Mouse (Mus musculus): ENCODE measurements around the gene Spn.
A peak's percentile ranks its signal among the peaks of the same experiment; 100 is the strongest.

Spn gene

DNA sequence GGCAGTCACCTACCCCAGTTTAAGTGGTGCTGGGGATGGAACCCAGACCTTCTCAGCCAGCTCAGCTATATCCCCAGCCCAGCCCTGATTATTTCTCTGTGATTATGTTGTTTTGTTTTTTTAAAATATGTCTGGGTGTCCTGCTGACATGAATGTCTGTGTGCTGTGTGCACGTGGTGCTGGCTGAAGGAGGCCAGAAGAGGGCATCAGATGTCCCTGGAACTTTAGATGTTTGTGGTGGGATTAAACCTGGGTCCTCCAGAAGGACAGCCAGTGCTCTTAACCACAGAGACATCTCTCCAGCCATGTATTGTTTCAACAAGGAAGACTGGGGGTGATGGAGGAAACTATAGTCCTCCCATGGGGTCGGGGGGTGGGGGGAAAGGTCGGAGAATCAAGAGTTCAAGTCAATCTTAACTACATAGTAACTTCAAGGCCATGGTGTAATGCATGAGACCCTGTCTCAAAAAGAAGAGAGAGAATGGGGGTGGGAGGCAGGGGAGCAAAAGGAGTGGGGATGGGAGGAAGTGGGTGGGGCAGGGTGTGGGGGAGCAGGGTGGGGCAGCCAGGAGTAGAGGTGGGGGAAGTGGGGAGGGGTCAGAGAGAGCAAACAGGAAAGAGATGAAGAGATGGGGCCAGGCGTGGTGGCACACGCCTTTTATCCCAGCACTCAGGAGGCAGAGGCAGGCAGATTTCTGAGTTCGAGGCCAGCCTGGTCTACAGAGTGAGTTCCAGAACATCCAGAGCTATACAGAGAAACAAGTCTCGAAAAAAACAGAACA lies 3.2 kb upstream of the Spn start:
- DNase-seq (ENCODE audit: low spot score in 2 of 2), result no peak

DNA sequence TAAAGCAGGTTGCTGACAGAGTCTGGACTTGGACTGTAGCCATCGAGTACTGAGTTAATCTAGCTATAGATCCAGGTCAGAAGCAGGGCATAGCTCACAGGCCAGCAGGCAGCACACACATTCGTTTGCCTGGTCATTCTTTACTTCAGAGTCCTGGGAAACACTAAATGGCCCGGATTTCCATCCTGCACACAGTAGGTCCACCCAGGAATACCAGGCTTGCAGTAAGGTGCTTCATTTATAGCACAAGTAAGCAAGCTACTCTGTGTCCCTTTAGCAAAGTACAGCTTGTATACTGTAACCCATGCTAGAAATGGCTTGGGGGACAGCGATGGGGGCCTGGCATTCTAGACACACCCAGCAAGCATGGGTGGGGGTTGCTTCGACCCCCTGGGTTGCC lies 1.9 kb upstream of the Spn start:
- DNase-seq (ENCODE audit: low spot score in 2 of 2), result no peak

- DNase-seq (ENCODE audit: low spot score in 2 of 2), result no peak
Observed at GRCm38 (mm10) chr7:127139100-127139499, 1.5 kb upstream of the Spn start.

DNA sequence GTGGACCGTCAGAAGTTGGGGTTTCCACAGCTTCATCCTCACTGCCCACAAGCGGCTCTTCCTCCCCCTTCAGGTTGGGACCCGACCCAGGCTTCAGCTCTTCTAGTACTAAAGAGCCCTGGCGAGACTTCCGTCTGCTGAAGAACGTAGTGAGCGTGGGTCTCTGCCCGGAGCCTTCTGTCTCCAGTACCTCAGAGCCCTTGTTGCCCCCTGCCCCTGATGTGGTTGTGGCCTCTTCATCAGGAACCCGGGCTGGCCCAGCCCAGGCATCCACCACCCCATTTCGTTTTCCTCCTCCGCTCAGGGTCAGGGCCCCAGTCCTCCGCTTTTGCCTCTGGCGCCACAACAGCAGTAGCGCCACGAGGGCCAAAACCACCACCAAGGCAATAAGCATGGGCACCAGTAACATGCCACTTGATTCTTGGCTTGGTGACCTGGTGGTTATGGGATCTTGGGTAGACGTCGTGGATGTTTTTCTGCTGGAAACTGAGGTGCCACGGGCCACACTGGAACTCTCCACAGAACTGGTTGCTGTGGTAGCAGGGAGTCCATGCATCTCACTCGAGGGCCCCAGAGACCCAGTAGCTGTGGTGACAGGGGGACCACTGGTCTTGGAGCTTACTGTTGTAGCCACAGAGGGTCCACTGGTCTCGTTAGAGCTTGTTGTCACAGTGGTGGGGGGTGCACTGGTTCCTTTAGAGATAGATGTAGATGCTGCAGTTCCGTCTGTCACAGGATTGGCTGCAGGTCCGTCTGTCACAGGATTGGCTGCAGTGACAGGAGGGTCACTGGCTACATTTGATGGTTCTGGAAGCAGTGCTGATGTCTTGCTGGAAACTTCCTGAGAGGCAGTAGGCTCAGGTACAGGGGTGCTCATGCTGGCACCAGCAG lies 1.2 kb downstream of the Spn start:
- no peak for DNase-seq (ENCODE audit: low spot score in 2 of 2)

DNA sequence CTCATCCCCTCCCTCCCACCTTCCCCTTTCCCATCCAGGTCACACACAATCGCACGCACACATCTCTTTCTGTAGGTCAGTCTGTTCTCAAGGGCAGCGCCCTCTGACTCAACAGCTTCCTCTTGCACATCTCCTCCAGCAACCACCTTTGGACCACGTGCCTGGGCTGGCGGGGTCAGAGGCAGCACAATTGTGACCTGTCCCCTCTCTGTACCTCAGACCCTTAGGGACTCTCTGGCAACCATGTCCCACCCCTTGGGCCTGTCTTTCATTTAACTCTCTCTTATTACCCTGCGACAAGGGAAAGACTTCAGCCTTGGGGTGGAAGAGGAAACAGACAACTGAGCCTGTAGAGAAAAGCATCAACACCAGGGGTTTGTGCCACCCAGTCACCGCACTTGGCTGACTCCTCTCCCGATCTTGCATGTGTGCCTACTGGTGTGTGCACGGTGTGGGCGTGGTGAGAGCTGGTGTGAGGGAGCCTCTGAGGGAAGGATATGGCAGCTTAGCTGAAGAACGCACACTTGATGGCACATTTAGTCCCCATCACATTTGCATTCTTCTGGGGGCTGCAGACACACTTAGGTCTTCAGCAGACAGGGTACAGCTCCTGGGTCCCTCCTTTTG lies 2.7 kb downstream of the Spn start:
- DNase-seq (ENCODE audit: low spot score in 2 of 2), result no peak

DNA sequence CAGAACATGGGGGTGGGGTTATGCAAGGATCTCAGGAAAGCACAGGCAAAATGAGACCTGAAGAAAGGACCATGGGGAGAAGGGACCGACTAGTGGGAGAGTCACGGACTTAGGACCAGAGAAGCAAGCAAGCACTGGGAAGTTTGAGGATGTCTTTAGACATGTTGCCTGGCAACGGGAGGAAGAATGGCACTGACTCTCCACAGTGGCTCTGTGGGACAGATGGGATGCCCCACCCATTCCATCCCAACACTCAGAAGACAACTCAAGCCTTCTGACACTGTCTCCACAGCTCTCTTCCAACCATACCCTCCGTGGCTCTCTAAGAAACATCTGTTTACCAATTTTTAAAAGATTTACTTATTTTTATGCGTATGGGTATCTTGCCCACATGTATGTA lies 4.5 kb downstream of the Spn start:
- peak in 1 of 2 experiments; percentile 7 for DNase-seq (ENCODE audit: low spot score in 2 of 2)

DNA sequence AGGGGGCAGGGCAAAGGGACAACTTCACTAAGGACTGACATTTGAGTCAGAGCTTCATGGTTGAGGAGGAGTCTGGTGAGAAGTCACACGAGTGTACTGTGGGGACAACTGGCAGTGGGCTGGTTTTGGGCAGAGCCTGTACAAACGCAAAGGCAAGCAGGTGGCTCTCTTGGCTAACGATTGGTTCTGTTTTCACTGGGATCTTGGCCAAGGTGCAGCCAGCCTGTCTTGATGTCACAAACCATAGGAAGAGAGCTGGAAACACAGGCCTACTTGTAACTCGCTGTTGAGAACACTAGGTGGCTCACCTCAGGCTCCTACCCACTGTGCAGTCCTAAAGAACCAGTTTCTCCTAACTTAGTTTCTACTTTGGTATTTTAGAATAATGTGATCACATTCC lies 8.0 kb downstream of the Spn start:
- peak in 1 of 2 experiments; percentile 68 for DNase-seq (ENCODE audit: low spot score in 2 of 2)

DNA sequence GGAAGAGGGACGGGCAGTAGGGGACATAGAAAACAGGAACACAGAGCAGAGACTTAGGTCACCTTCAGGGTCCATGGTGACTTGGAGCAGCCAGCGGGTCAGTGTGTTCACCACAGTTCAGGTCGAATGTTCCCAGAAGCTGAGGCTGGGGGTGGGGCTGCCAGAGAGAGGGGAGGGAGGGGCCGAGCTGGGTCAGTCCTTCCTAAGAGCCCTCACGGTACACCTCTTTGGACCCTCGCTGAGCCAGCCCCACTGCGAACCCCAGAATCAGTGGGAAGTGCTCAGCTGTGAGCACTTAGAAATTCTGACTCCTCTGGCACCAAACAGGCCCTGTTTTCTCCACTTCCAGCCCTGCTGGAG lies 15.7 kb downstream of the Spn start, which contains the start of gene Qprt:
Gene Qprt, minus strand, starts transcription at position 316 of the 360 bp plus-strand sequence.
- no peak for DNase-seq (ENCODE audit: low spot score in 2 of 2)

DNA sequence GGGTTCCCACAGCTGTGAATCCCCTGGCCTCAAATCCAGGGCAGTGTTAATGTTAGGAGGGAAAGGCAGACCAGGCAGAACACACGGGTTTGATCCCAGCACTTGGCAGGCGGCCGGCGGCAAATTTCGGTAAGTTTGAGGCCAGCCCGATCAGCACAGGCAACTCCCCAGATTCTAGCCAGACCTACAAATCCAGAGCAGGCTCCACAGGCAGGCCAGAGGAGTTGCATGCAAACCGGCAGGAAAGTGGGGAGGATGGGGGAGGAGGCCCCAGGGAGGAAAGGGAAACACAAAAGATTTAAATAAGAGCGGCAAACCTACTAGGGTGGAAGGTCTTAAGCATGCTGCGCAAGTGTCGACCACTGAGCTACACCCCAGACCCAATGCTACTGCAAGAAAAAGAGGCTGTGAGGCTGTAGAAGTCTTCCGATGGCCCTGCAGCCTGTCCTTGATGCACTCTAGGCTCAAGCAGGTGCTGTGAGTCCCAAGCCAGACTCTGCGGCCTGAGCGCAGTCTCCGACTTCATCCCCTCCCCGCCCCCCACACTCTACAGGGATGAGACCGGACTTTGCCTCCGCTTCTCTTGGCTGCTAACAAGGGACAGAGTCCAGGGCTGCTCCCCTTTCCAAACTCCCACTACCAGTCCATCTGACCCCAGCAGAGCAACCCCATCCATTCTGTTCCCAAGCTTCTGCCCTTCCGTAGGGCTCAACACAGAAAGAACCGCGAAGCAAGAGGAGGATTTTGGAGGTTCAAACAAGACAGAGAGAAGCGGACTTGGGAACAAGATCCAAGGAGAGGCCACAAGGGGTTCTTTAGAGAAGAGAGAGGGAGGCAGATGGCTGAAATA lies 16.3 kb downstream of the Spn start:
- DNase-seq (ENCODE audit: low spot score in 2 of 2), result no peak

DNA sequence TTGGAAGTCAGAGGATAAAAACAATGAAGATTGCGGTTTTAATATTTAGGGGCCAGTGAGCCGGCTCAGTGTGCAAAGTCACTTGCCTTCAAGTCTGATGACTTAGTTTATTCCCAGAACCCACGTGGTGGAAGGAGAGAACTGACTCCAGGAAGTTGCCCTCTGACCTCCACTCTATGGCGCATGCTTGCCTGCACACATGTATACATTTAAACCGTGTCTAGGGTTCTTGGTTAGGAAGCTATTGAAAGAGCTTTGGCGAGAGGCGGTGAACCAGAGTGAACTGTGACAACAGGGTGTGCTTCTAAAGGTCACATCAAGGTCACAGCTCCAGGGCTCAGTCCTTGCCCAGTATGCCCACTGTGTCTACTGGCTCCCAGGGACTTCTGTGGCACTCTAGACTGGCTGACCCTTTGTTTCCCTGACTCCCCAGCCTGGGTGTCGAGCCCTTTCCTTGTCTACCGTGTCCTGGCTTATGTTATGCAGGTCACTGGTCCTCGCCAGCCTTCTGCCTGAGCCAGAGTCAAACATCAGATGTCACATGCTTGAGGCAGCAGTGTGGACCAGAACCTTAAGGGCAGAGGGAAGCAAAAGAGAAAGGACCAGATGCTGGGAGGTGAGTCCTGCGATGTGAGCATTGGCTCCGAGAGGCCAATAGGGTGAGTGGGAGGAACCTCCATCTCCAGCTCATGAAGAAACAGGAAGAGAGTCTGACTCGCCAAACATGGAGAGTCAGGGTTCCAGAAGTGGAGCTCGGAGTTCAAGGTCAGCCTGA lies 18.8 kb downstream of the Spn start:
- no peak for DNase-seq (ENCODE audit: low spot score in 2 of 2)

GRCm38 (mm10) chr7:127117948-127118347 lies 19.7 kb downstream of the Spn start:
- DNase-seq (ENCODE audit: low spot score in 2 of 2), result no peak

- peak in 1 of 2 experiments; percentile 33 for DNase-seq (ENCODE audit: low spot score in 2 of 2)
Observed at GRCm38 (mm10) chr7:127116331-127116935, 21.2 kb downstream of the Spn start.

DNA sequence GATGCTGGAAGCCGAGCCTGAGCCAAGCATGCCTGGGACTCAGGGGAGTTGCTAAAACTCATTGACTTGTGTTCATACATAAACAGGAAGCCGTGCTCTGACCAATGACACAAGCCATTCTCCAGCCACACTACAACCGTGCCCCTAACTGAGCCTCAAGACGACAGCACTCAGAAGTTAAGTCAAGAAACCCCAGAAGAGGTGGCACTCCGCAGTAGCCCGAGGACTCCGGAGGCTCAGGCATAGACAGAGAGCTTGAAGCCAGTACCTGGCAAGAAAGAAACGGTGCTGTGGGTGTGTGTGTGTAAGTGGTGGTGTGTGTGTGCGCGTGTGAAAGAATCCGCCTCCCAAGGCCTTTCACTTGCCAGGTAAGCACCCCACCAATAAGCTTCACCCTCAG lies 22.7 kb downstream of the Spn start:
- DNase-seq (ENCODE audit: low spot score in 2 of 2), result no peak

- no peak for DNase-seq (ENCODE audit: low spot score in 2 of 2)
Observed at GRCm38 (mm10) chr7:127113614-127114259, 23.9 kb downstream of the Spn start.

DNA sequence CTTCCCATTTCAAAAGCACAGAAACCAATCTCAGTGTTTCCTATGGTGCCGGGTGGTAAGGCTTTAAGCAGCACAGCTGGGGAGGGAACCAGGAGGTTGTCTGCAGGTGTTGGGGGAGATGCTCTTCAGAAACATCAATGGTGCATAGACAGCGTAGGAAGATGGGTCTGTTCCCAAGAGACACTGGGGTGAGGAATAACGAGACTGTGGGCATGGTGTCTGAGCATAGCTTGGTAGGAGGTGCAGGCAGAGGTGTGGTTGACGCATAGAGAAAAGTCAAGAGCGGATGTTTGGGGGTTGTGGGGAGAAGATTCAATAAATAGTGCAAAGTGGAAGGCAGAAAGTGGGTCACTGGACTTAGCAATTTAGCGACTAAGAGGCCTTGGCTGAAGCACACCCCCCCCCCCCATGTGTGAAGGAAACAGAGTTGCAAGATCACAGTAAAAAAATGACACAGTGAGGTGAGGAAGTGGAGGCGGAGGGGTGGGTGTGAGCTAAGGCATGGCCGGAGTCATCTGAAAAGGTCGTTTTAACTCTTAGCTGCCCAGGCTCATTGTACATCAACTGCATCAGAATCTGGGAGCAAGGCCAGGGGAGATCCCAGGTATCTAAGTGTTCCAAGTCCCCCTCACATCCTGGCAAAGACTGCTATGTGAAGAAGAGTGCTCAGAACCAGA lies 24.6 kb downstream of the Spn start:
- no peak for DNase-seq (ENCODE audit: low spot score in 2 of 2)

DNA sequence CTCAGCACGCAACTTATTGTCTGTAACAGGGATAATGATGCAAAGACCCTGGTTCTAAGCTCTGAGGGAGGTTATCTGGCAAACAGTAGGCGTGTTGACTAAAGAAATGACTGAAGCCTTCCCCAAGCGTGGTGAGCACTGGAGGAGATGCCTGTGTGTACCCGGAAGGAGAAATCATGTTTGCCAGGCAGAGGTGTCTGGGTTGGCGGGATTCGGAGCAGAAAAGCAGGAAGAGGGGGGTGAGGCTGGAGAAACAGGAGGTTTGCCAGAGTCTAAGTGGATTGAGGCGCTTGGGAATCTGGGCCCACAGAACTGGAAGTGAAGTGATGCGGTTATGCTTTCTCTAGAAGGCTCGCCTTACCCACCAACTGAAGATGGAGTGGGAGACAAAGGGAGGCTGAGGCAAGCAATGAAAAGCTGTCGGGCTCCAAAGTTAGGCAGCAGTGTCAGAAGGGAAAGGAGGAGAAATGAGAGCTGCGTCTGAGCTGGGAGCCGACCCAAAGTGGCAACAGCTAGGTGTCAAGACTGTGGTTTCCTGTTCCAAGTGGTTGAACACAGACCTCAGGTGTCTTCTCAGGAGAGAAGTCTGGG lies 25.3 kb downstream of the Spn start:
- DNase-seq (ENCODE audit: low spot score in 2 of 2), result peak in 1 of 2 experiments; percentile 47

DNA sequence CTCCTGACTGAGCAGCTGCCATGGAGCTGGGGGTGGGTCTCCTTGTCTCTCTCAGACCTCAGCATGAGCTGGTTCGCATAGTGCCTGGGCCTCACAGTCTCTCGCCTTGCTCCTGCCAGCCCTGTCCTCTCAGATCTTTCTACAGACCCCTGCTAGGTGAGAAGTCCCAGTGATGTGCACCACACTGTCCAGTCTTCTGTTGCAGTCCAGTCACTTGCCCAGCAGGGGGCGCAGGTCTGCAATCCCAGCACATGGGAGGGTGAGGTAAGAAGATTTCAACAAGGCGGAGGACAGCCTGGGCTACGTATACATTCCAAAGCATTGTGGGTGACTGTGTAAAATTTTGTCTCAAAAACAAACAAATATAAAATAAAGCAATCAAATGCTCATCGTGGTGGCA lies 26.2 kb downstream of the Spn start:
- DNase-seq (ENCODE audit: low spot score in 2 of 2), result peak in 1 of 2 experiments; percentile 46

DNA sequence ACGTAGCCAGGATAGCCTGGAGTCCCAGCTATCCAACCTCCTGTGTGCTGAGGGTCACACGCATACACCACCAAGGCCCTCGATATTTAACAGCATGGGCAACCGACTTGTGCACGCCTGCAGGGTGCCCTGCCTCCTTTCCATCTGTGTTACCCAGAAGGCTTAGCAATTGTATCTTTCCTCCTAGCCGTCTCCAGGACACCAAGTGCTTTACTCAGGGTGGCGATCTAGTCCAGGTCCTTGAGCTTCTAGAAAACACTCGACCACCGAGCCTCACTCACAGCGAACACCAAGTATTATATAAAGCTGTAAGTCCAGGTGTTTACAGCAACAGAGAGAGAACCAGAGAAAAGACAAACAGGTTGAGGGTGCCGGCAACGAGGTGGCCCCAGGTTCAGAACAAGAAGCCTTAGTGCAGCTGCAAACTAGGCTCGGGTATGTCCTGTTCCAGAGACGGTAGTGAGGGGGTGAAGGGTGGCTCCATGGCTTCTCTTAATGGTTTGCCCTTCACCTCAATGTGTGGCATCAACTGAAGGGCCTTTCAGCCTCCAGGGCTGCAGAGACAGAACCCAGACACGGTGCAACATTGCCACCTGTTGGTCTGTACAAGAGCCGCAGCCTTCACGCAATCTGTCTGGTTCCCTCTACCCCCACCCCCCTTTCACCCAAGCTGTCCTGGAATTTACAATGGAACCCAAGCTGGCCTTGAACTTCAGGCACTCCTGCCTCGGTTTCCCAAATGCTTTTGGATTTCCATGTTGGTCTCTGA lies 27.2 kb downstream of the Spn start:
- peak in 1 of 2 experiments; percentile 82 for DNase-seq (ENCODE audit: low spot score in 2 of 2)
